Mouse (Mus musculus) liver, embryonic 16.5 days (tissue): ENCODE data around the gene Kcnd3. TPM values are rescaled to one million over a fixed set of nuclear protein-coding genes. Genes with fewer than 3 reads are reported as not detected.

Experiments
- ATAC-seq: fragments of 200-750 bp; cut with Nextera tagmentation; 2 replicates; pipeline ENCODE4 v1.8.0; 2017; ENCODE audit warnings: low read depth, mild to moderate bottlenecking, moderate number of reproducible peaks, moderate library complexity
- H3K27ac ChIP-seq: fragments of 300-500 bp; sonication (generic); 2 replicates; pipeline ENCODE4 v1.5.1; 2014; ENCODE audit warnings: mild to moderate bottlenecking, low read length
- H3K27me3 ChIP-seq: fragments of 300-500 bp; sonication (generic); 2 replicates; pipeline ENCODE4 v1.6.1; 2014; ENCODE audit warnings: low read depth, low read length, mixed read lengths; ENCODE audit not compliant: control insufficient read depth, insufficient read depth
- H3K36me3 ChIP-seq: fragments of 300-500 bp; sonication (generic); 2 replicates; pipeline ENCODE4 v1.6.1; 2014; ENCODE audit warnings: mild to moderate bottlenecking; ENCODE audit not compliant: control insufficient read depth, insufficient read depth
- H3K4me1 ChIP-seq: fragments of 300-500 bp; sonication (generic); 2 replicates; pipeline ENCODE4 v1.6.1; 2014; ENCODE audit warnings: low read depth, low read length, mixed read lengths; ENCODE audit not compliant: control insufficient read depth
- H3K4me2 ChIP-seq: fragments of 300-500 bp; sonication (generic); 2 replicates; pipeline ENCODE4 v1.6.1; 2014; ENCODE audit warnings: low read depth, low read length, mixed read lengths
- H3K4me3 ChIP-seq: fragments of 300-500 bp; sonication (generic); 2 replicates; pipeline ENCODE4 v1.5.1; 2014; ENCODE audit warnings: low read depth, mild to moderate bottlenecking, low read length
- H3K9ac ChIP-seq: fragments of 300-500 bp; sonication (generic); 2 replicates; pipeline ENCODE4 v1.6.1; 2014; ENCODE audit warnings: low read depth, low read length
- H3K9me3 ChIP-seq: fragments of 300-500 bp; sonication (generic); replicated peaks from 2 replicates; pipeline ENCODE4 v1.6.1; 2016; ENCODE audit warnings: low read length; ENCODE audit not compliant: control insufficient read depth
- WGBS: fragments of 180-500 bp; shearing (Covaris S2); extraction: QIAGEN DNeasy Blood & Tissue Kit; methylation state at CpG from one replicate; pipeline ENCODE4 v1.1.7; 2014; ENCODE audit not compliant: insufficient replicate concordance; 5-methylcytosine and 5-hydroxymethylcytosine counted together
- polyA plus RNA-seq: library from polyadenylated mRNA; unstranded; fragments of >200 nt; fragmentation: Nextera tagmentation; extraction: Ambion mirVana; gene quantifications from 2 replicates; pipeline ENCODE4 v1.2.1, GENCODE M21; 2015

Gene Kcnd3
- polyA plus RNA-seq, 1 experiment from 2014 or later: 0.05 TPM

- peaks cover 13% of the 10 kb centered on the region for H3K36me3 ChIP-seq
- peaks cover 14% of the 10 kb centered on the region for H3K4me1 ChIP-seq
- H3K9ac ChIP-seq: peak overlapping the region; percentile 98
- peak overlapping the region; percentile 100 for H3K4me3 ChIP-seq
- ATAC-seq: peak; percentile 33
- H3K4me2 ChIP-seq: peak overlapping the region; percentile 84
- no peaks in the 10 kb centered on the region for H3K9me3 ChIP-seq
- peak overlapping the region; percentile 87 for H3K27ac ChIP-seq
- 4% methylated on average over 60 of the region's 60 CpGs for WGBS
- no peaks in the 10 kb centered on the region for H3K27me3 ChIP-seq
These were observed 234.5 kb downstream of the Kcnd3 start for GRCm38 (mm10) chr3:105686394-105687323.

GRCm38 (mm10) chr3:105687324-105688060, 235.4 kb downstream of the Kcnd3 start, which contains the start of gene Ddx20:
Gene Ddx20, minus strand, starts transcription at chr3:105687574.
- under 1% methylated on average over 72 of the region's 72 CpGs for WGBS
- peak; percentile 93 for ATAC-seq
- peaks cover 14% of the 10 kb centered on the region for H3K4me1 ChIP-seq
- peak within 1 kb of the TSS; percentile 84 for H3K4me2 ChIP-seq
- no peaks in the 10 kb centered on the region for H3K9me3 ChIP-seq
- H3K36me3 ChIP-seq: peaks cover 13% of the 10 kb centered on the region
- H3K27ac ChIP-seq: peak within 1 kb of the TSS; percentile 87
- peak within 1 kb of the TSS; percentile 100 for H3K4me3 ChIP-seq
- peak within 1 kb of the TSS; percentile 98 for H3K9ac ChIP-seq
- H3K27me3 ChIP-seq: no peaks in the 10 kb centered on the region

GRCm38 (mm10) chr3:105688536-105688935, 236.4 kb downstream of the Kcnd3 start:
- peaks cover 14% of the 10 kb centered on the region for H3K4me1 ChIP-seq
- H3K4me3 ChIP-seq: no peak overlapping the region
- no peak overlapping the region for H3K27ac ChIP-seq
- peaks cover 5% of the 10 kb centered on the region for H3K36me3 ChIP-seq
- H3K9ac ChIP-seq: no peak overlapping the region
- H3K9me3 ChIP-seq: no peaks in the 10 kb centered on the region
- WGBS: 36% methylated on average over 2 of the region's 2 CpGs
- H3K27me3 ChIP-seq: peaks cover 8% of the 10 kb centered on the region; the same call in 1 of the 2 replicates
- ATAC-seq: no peak
- H3K4me2 ChIP-seq: peak overlapping the region; percentile 84

- Histone ChIP-seq H3K4me1 (peaks cover 7% of the 10 kb centered on the region), H3K36me3 (no peaks in the 10 kb centered on the region), H3K27me3 (peaks cover 41% of the 10 kb centered on the region), H3K9me3 (no peaks in the 10 kb centered on the region), H3K27ac (no peak overlapping the region), H3K9ac (no peak overlapping the region), H3K4me2 (no peak overlapping the region), H3K4me3 (no peak overlapping the region)
- WGBS: 60% methylated on average over 14 of the region's 14 CpGs
- ATAC-seq: no peak
These were observed 241.4 kb downstream of the Kcnd3 start for GRCm38 (mm10) chr3:105693327-105694080.

- H3K4me3 ChIP-seq: no peak overlapping the region
- no peak overlapping the region for H3K9ac ChIP-seq
- H3K36me3 ChIP-seq: no peaks in the 10 kb centered on the region
- H3K4me2 ChIP-seq: no peak overlapping the region
- peaks cover 26% of the 10 kb centered on the region for H3K4me1 ChIP-seq
- WGBS: 47% methylated on average over 20 of the region's 20 CpGs
- no peak for ATAC-seq
- no peak overlapping the region for H3K27ac ChIP-seq
- H3K27me3 ChIP-seq: peaks cover 41% of the 10 kb centered on the region
- H3K9me3 ChIP-seq: no peaks in the 10 kb centered on the region
These were observed 243.6 kb downstream of the Kcnd3 start for GRCm38 (mm10) chr3:105695476-105696386.

- Histone ChIP-seq H3K27me3 (peaks cover 41% of the 10 kb centered on the region), H3K9ac (no peak overlapping the region), H3K27ac (no peak overlapping the region)
These were observed 244.4 kb downstream of the Kcnd3 start for GRCm38 (mm10) chr3:105696387-105697147.

GRCm38 (mm10) chr3:105697148-105697441, 245.0 kb downstream of the Kcnd3 start:
- Histone ChIP-seq H3K4me3 (no peak overlapping the region), H3K27ac (no peak overlapping the region), H3K4me2 (no peak overlapping the region), H3K36me3 (no peaks in the 10 kb centered on the region), H3K4me1 (peaks cover 36% of the 10 kb centered on the region), H3K9ac (no peak overlapping the region), H3K9me3 (no peaks in the 10 kb centered on the region), H3K27me3 (peaks cover 41% of the 10 kb centered on the region)
- 67% methylated on average over 5 of the region's 5 CpGs for WGBS
- no peak for ATAC-seq

More at GRCm38 (mm10) chr3:105696387-105697147, 244.4 kb downstream of the Kcnd3 start:
- ATAC-seq: no peak
- H3K9me3 ChIP-seq: no peaks in the 10 kb centered on the region
- H3K4me1 ChIP-seq: peaks cover 32% of the 10 kb centered on the region
- WGBS: 77% methylated on average over 17 of the region's 17 CpGs
- no peak overlapping the region for H3K4me3 ChIP-seq
- no peaks in the 10 kb centered on the region for H3K36me3 ChIP-seq
- H3K4me2 ChIP-seq: no peak overlapping the region
